8 mouse cellular contexts compared by ENCODE assay signal in the genomic region with DNA sequence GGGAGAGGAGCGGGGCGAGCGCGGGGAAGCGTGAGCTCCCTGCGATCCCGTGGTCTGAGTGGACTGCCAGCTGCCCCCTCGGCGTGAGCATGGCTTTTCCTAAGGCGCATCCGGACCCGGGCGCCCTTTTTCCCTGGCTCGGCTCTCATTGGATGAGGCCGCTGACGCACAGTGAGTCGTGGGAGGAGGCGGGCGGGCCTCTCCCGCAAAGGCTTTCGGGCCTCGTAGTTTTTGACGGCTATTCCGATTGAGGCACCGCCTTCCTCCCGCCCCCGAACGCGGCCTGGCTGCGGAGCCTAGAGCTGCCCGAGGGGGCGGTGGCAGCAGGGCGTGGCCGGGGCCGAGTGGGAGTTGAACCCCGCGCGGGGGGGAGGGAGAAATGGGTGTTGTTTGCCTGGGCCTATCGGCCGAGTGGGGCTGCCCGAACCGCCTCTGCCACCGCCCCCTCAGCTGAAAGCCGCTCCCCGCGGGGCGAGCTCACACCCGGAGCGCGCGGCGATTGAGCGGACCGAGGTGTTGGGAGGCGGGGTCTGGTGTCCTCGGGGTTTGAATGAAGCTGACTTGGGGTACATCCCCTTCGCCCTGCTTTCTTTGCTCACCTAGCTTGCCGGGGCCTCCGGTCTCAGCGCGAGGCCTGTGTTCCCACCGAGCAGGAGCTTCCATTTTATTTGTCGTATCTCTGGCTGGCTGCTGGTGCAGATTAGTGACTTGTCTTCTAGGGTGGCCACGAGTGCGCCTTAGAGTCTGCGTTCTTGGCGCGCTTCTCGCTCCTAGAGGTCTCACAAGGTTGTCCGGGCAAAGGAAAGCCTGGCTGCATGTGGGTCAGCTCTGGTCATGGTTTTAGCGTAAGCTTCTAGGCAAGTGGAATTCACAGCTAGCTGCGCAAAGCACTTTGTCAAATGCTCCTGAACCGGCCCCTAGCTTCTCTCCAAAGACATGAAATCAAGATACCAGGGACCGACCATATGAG. TPM values are rescaled to one million over a fixed set of nuclear protein-coding genes. Genes with fewer than 3 reads are reported as not detected.
DNase-seq lines count a peak whose midpoint lies in the region; ATAC-seq and TF ChIP-seq lines count a peak whose summit lies in the region.

No protein-coding gene starts in this region.

- H3K27me3 ChIP-seq in G1E (ENCODE audit: insufficient read depth, low read length) = no peaks in the 10 kb centered on the region
- no peaks in the 10 kb centered on the region for H3K27me3 ChIP-seq in forebrain, embryonic 16.5 days (replicated peaks; ENCODE audit: control insufficient read depth, insufficient read depth, low read length)
- no peaks in the 10 kb centered on the region for H3K27me3 ChIP-seq in lung, embryonic 14.5 days (ENCODE audit: insufficient read depth, low read length)
- H3K27me3 ChIP-seq in thymus, adult 2 months (ENCODE audit: control insufficient read depth, insufficient read depth, low read length) = no peaks in the 10 kb centered on the region

- H3K4me3 ChIP-seq in G1E (ENCODE audit: low read depth, low read length) = peak overlapping the region; percentile 90
- peak overlapping the region; percentile 94 for H3K4me3 ChIP-seq in forebrain, embryonic 16.5 days (replicated peaks; ENCODE audit: low read length)
- peak overlapping the region; percentile 68 for H3K4me3 ChIP-seq in layer of hippocampus, adult 2 months
- peak overlapping the region; percentile 77 for H3K4me3 ChIP-seq in lung, embryonic 14.5 days (ENCODE audit: low read depth, low read length)
- peak overlapping the region; percentile 93 for H3K4me3 ChIP-seq in olfactory bulb, adult 2 months (ENCODE audit: insufficient read depth, low read depth, low read length)
- H3K4me3 ChIP-seq in thymus, adult 2 months (ENCODE audit: control insufficient read depth, insufficient read depth, low read length) = peak overlapping the region; percentile 90

- peaks cover 51% of the 10 kb centered on the region for H3K4me1 ChIP-seq in G1E (ENCODE audit: insufficient read depth, low read depth, low read length)
- H3K4me1 ChIP-seq in forebrain, embryonic 16.5 days (replicated peaks; ENCODE audit: control insufficient read depth, insufficient read depth, low read length) = peaks cover 24% of the 10 kb centered on the region
- peaks cover 8% of the 10 kb centered on the region; the same call in 1 of the 2 replicates for H3K4me1 ChIP-seq in lung, embryonic 14.5 days (ENCODE audit: insufficient read depth)
- H3K4me1 ChIP-seq in olfactory bulb, adult 2 months (ENCODE audit: control insufficient read depth, insufficient read depth, low read length) = peaks cover 9% of the 10 kb centered on the region
- H3K4me1 ChIP-seq in thymus, adult 2 months (replicated peaks; ENCODE audit: control insufficient read depth, insufficient read depth, low read length) = peaks cover 16% of the 10 kb centered on the region

- DNase-seq in G1E (ENCODE audit: low spot score) = peak; percentile 91
- DNase-seq in cerebellum, adult 18-20 months = peak; percentile 99 to 100
- peak; percentile 99 for DNase-seq in heart, postnatal 36 days
- DNase-seq in layer of hippocampus, adult 2 months (ENCODE audit: low spot score in 2 of 2) = peak; percentile 98 to 99
- peak; percentile 99 for DNase-seq in lung, embryonic 14.5 days
- DNase-seq in thymus, adult 2 months = peak; percentile 100

- H3K9ac ChIP-seq in forebrain, embryonic 16.5 days (replicated peaks; ENCODE audit: low read depth, low read length) = peak overlapping the region; percentile 80
- peak overlapping the region; percentile 80 for H3K9ac ChIP-seq in lung, embryonic 14.5 days

- peak; percentile 58 for ATAC-seq in G1E (ENCODE audit: extremely low read depth, insufficient number of reproducible peaks, low FRiP score, poor library complexity, severe bottlenecking)
- ATAC-seq in forebrain, embryonic 16.5 days = peak; percentile 90
- ATAC-seq in lung, embryonic 14.5 days (ENCODE audit: insufficient read depth) = peak; percentile 88

- peak overlapping the region; percentile 99 for H3K27ac ChIP-seq in forebrain, embryonic 16.5 days (ENCODE audit: low read length)
- peak overlapping the region; percentile 97 for H3K27ac ChIP-seq in layer of hippocampus, adult 2 months
- H3K27ac ChIP-seq in lung, embryonic 14.5 days (ENCODE audit: low read depth) = peak overlapping the region; percentile 97
- peak overlapping the region; percentile 92 for H3K27ac ChIP-seq in olfactory bulb, adult 2 months (ENCODE audit: insufficient read depth, low read depth, low read length)
- H3K27ac ChIP-seq in thymus, adult 2 months (ENCODE audit: control insufficient read depth, insufficient read depth, low read length) = peak overlapping the region; percentile 78

- WGBS in forebrain, embryonic 16.5 days = under 1% methylated on average over 72 of the region's 74 CpGs
- under 1% methylated on average over 72 of the region's 74 CpGs for WGBS in lung, embryonic 14.5 days
- whole genome bisulfite sequencing in olfactory bulb, adult 2 months = under 1% methylated on average over 74 of the region's 74 CpGs
- WGBS in thymus, adult 2 months = under 1% methylated on average over 74 of the region's 74 CpGs

- intact Hi-C loops in heart, postnatal 36 days (cut with DNase I) = loop anchor here (10.0 kb wide), 1 partner anchor 543 kb away; a partner anchor contains a TSS

- peaks cover 11% of the 10 kb centered on the region for H3K36me3 ChIP-seq in G1E (replicated peaks)
- no peaks in the 10 kb centered on the region for H3K36me3 ChIP-seq in forebrain, embryonic 16.5 days (ENCODE audit: control insufficient read depth, insufficient read depth)
- H3K36me3 ChIP-seq in lung, embryonic 14.5 days (ENCODE audit: insufficient read depth) = no peaks in the 10 kb centered on the region
- H3K36me3 ChIP-seq in thymus, adult 2 months (ENCODE audit: control insufficient read depth, insufficient read depth, low read length) = no peaks in the 10 kb centered on the region

- no peaks in the 10 kb centered on the region for H3K9me3 ChIP-seq in G1E (replicated peaks)
- no peaks in the 10 kb centered on the region for H3K9me3 ChIP-seq in forebrain, embryonic 16.5 days (ENCODE audit: control insufficient read depth, low read length)
- no peaks in the 10 kb centered on the region for H3K9me3 ChIP-seq in lung, embryonic 14.5 days (ENCODE audit: low read depth, low read length)

- no peak for TF ChIP-seq CTCF in G1E (IDR thresholded peaks at IDR 0.05; ENCODE audit: low read depth, low read length)
- peak; percentile 70 for TF ChIP-seq CTCF in layer of hippocampus, adult 2 months (conservative IDR thresholded peaks at IDR 0.05)
- TF ChIP-seq CTCF in lung, embryonic 14.5 days (IDR thresholded peaks at IDR 0.05; ENCODE audit: low read depth) = peak; percentile 39
- no peak for TF ChIP-seq CTCF in olfactory bulb, adult 2 months (IDR thresholded peaks at IDR 0.05; ENCODE audit: insufficient read depth, low read depth, low read length)
- TF ChIP-seq CTCF in thymus, adult 2 months (IDR thresholded peaks at IDR 0.05; ENCODE audit: borderline replicate concordance, control insufficient read depth, extremely low read depth, insufficient read depth, low read length, poor library complexity) = no peak; the same call in 1 of the 2 replicates

- H3K4me2 ChIP-seq in forebrain, embryonic 16.5 days (ENCODE audit: low read length) = peak overlapping the region; percentile 58
- peak overlapping the region; percentile 73 for H3K4me2 ChIP-seq in lung, embryonic 14.5 days

- TF ChIP-seq POLR2A in olfactory bulb, adult 2 months (IDR thresholded peaks at IDR 0.05; ENCODE audit: insufficient read depth, low read depth, low read length) = 0 out of 2 replicates have a peak, but pooled peaks have one; percentile 38
- peak; percentile 22; the same call in 1 of the 2 replicates for TF ChIP-seq POLR2A in thymus, adult 2 months (IDR thresholded peaks at IDR 0.05; ENCODE audit: control insufficient read depth, extremely low read depth, insufficient read depth, low read length, poor library complexity)

RNA-seq across cellular contexts. Expression of a gene that starts 0.9 kb away (rescaled TPM):
- total RNA-seq in G1E (2014; fragmentation: Nextera tagmentation) (19.6 and 38.6 TPM in 2 replicates), G1E (2017) (12.8 and 14.9 TPM in 2 replicates)
- polyA plus RNA-seq in G1E (2012) = 12.7 and 19.6 TPM in 2 replicates
- polyA plus RNA-seq in forebrain, embryonic 16.5 days (2015; fragmentation: Nextera tagmentation; extraction: Ambion mirVana) = 25.1 and 28.1 TPM in 2 replicates
- 10 to 100 TPM in 1 of 2 experiments, 1 to 10 TPM in 1; 8.1 to 13.6 TPM for total RNA-seq in heart, postnatal 36 days (2021)
- 10 to 100 TPM; 25.6 to 29.9 TPM for total RNA-seq in layer of hippocampus, adult 2 months (2021)
- 11.4 and 12.0 TPM in 2 replicates for polyA plus RNA-seq in lung, embryonic 14.5 days (2014; fragmentation: Nextera tagmentation; extraction: Ambion mirVana)
- polyA plus RNA-seq in olfactory bulb, adult 2 months (2012; ENCODE audit: insufficient read depth, insufficient read length, low replicate concordance, missing spikeins) = not detected in 2 replicates
- polyA plus RNA-seq in thymus, adult 2 months (2012; rRNA removed) = 27.8 and 29.3 TPM in 2 replicates

Comparison
In these comparisons a context has a peak if more than half of its experiments do, and no peak if none do; other contexts are left out.
1. Peak in every context shown above with its lines: DNase-seq, ATAC-seq, H3K4me3 ChIP-seq and H3K27ac ChIP-seq.
2. CTCF ChIP-seq: peak in layer of hippocampus, adult 2 months (single experiment) and lung, embryonic 14.5 days (single experiment); none in G1E (single experiment), olfactory bulb, adult 2 months (single experiment) and thymus, adult 2 months (single experiment).
3. RNA of a gene that starts 0.9 kb away (polyA plus RNA-seq): 27.8 to 29.3 TPM in thymus, adult 2 months, 25.1 to 28.1 TPM in forebrain, embryonic 16.5 days, 12.7 to 19.6 TPM in G1E and 11.4 to 12.0 TPM in lung, embryonic 14.5 days; not detected in olfactory bulb, adult 2 months; every median in the first group is over 10 times any median in the second.